Mouse (Mus musculus) brain, embryonic 14.5 days (tissue): ENCODE results near the gene D8Ertd738e.

Source experiments
- CTCF ChIP-seq: fragments of 200-500 bp; IDR thresholded peaks from 2 replicates; pipeline ENCODE4 v1.5.1; 2012; ENCODE audit warnings: inconsistent platforms, mild to moderate bottlenecking, moderate library complexity, borderline replicate concordance; ENCODE audit not compliant: insufficient read depth, insufficient read length; ENCODE audit errors: extremely low read depth
- POLR2A ChIP-seq: fragments of 200-500 bp; IDR thresholded peaks from 2 replicates; pipeline ENCODE4 v1.6.1; 2012; ENCODE audit warnings: mild to moderate bottlenecking, inconsistent platforms, borderline replicate concordance; ENCODE audit not compliant: poor library complexity, insufficient read depth, insufficient read length, severe bottlenecking; ENCODE audit errors: extremely low read depth

DNA sequence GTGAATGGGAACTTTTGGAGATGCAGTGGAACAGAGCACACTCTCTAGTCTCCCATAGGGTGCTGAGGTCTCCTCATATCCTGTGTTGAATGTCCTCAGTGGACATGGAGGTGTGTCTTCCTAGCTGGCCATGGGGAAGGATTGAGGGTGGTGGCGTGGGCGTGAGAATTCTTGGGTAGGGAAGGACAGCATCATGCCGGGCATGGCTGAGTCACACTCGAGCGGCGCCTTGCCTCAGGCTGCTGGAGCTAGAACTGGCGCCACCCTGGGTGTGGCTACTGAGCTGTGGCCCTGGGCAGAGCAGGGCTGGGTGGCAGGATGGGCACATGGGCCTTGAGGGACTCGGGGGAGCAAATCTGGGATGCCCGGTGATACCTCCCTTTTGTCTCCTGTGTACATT is 47.1 kb downstream of the D8Ertd738e start:
- TF ChIP-seq CTCF (no peak), POLR2A (no peak)
